Mouse (Mus musculus) spleen, adult 2 months (tissue): ENCODE measurements around the gene 4921501E09Rik. TPM values are rescaled to one million over a fixed set of nuclear protein-coding genes. Genes with fewer than 3 reads are reported as not detected.
"Not testable (repeated sequence)": the region's sequence is repeated elsewhere in the genome, so short reads cannot be mapped to it uniquely, and the experiment has no call there.

ENCODE experiments used
- DNase-seq, 2 experiments: peaks; one replicate each; pipeline versions ENCODE4 v3.0.0 to v3.0.0-alpha.2; 2012 to 2021; ENCODE audit warnings: low spot score in 2 of 2, low read depth in 1 of 2
- H3K27ac ChIP-seq: fragments of 200-500 bp; 2 replicates; pipeline ENCODE4 v1.5.1; 2012; ENCODE audit warnings: low read length, inconsistent platforms; ENCODE audit not compliant: insufficient read depth
- H3K27me3 ChIP-seq: fragments of 200-500 bp; 2 replicates; pipeline ENCODE4 v1.6.1; 2012; ENCODE audit warnings: mild to moderate bottlenecking, moderate library complexity, low read length, inconsistent platforms; ENCODE audit not compliant: control insufficient read depth, insufficient read depth
- H3K36me3 ChIP-seq: fragments of 200-500 bp; 2 replicates; pipeline ENCODE4 v1.6.1; 2012; ENCODE audit warnings: mild to moderate bottlenecking, low read length, inconsistent platforms; ENCODE audit not compliant: control insufficient read depth, insufficient read depth
- H3K4me1 ChIP-seq: fragments of 200-500 bp; 2 replicates; pipeline ENCODE4 v1.6.1; 2011; ENCODE audit warnings: inconsistent platforms; ENCODE audit not compliant: control insufficient read depth, insufficient read depth, insufficient read length
- H3K4me3 ChIP-seq: fragments of 200-500 bp; 2 replicates; pipeline ENCODE4 v1.5.1; 2011; ENCODE audit warnings: mild to moderate bottlenecking, inconsistent platforms; ENCODE audit not compliant: insufficient read depth, insufficient read length; ENCODE audit errors: extremely low read depth
- CTCF ChIP-seq: fragments of 200-500 bp; IDR thresholded peaks from 2 replicates; pipeline ENCODE4 v1.5.1; 2011; ENCODE audit warnings: mild to moderate bottlenecking, inconsistent platforms; ENCODE audit not compliant: insufficient read depth, insufficient read length, insufficient replicate concordance; ENCODE audit errors: extremely low read depth
- POLR2A ChIP-seq: fragments of 200-500 bp; IDR thresholded peaks from 2 replicates; pipeline ENCODE4 v1.6.1; 2011; ENCODE audit warnings: low read depth, low read length, inconsistent platforms
- WGBS: fragments of 180-500 bp; shearing (Covaris S2); methylation state at CpG from one replicate; pipeline ENCODE4 v1.1.7; 2018; 5-methylcytosine and 5-hydroxymethylcytosine counted together
- polyA plus RNA-seq: library from polyadenylated mRNA; depleted of rRNA; stranded (reverse); fragments of >200 nt; gene quantifications from 2 replicates; pipeline ENCODE4 v1.2.3, GENCODE M21; 2012; rRNA removed

4921501E09Rik gene
- polyA plus RNA-seq, 1 experiment = not detected

DNA sequence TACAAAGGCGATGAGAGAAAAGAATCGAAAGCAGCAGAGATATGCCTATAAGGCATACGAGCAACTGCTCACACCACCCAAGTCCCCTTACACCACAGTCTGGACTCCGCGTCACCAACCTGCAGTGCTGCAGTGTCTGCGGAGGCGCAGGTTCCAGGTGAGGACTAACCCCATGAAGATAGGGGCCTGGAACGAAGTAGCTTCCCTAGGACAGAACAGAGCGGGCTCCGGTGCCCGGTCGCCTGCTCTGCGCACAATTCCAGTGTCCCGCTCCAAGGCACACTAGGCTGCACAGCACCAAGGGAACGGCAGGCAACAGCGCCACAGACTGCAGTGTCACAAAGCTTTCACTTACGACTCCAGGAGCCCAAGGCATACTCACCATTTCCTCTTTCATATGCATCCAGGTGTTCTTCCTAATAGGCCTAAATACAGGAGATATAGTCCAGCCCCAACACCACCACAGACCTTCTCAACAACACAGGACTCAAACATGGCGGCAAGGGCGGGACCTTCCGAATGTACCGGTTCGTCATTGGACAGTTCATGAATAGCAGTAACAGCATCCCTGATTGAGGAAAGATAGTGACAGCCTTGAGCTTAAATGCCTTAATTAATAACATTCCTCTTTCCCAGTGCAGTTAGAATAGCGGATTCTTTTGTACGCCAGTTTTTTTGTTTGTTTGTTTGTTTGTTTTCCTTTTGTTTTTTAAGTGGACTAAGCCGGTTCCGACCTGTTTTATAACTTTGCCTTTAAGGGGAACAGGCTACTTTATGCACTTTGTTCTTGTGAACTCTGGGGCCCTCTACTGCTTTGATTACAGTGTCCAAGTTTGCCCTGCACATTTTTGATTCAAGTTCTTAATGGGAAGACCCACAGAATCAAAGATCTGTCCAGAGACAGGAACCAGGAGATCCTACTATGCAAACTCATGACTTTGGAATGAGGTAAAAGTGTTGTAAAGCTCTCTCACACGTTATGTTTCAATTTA, 34.7 kb downstream of the 4921501E09Rik start, which contains the start of gene Zfp763:
Gene Zfp763 (minus strand): TSS at position 503 of the 992 bp plus-strand sequence.
- no peak within 1 kb of the TSS for H3K27ac ChIP-seq

DNA sequence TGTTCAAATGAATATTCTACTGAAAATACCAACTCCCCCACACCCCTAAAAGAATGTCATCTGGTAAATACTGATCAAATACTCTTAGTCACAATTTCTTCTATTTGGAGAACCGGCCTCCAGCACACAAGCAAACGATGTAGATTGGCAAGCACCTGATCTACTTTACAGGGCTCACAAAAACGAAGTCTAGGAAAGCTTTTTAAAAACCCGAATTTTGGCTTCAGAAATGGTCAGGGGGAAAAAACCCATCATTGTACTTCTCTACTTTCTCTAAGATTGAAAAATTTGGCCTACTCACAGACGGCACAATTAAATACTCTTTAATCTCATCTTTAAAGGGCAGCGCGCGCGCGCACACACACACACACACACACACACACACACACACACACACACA, 35.5 kb downstream of the 4921501E09Rik start:
- H3K27ac ChIP-seq = no peak overlapping the region
- DNase-seq = no peak
- H3K36me3 ChIP-seq = no peaks in the 10 kb centered on the region
- no peak for TF ChIP-seq POLR2A
- TF ChIP-seq CTCF = no peak
- 5% methylated on average over 10 of the region's 10 CpGs for WGBS
- no peaks in the 10 kb centered on the region for H3K4me1 ChIP-seq
- peak overlapping the region; percentile 66 for H3K4me3 ChIP-seq
- no peaks in the 10 kb centered on the region for H3K27me3 ChIP-seq

More for the DNA sequence above, 34.7 kb downstream of the 4921501E09Rik start, which contains the start of gene Zfp763:
- no peak for TF ChIP-seq CTCF
- no peak for TF ChIP-seq POLR2A
- WGBS = 4% methylated on average over 27 of the region's 27 CpGs
- Histone ChIP-seq H3K36me3 (no peaks in the 10 kb centered on the region), H3K27me3 (no peaks in the 10 kb centered on the region), H3K4me1 (no peaks in the 10 kb centered on the region), H3K4me3 (peak within 1 kb of the TSS; percentile 66)
- DNase-seq = peak; percentile 50 to 67

GRCm38 (mm10) chr17:33020434-33020833, 47.4 kb downstream of the 4921501E09Rik start:
- H3K4me1 ChIP-seq, H3K27me3 ChIP-seq, H3K27ac ChIP-seq, DNase-seq, H3K4me3 ChIP-seq: not testable (repeated sequence)
- peaks cover 22% of the 10 kb centered on the region for H3K36me3 ChIP-seq

Other genes with a start within 250 kb of the 4921501E09Rik start
- gene Zfp799, start 237.8 kb downstream of the 4921501E09Rik start, polyA plus RNA-seq = 1.2 and 3.4 TPM in 2 replicates
- 0.53 and 0.62 TPM in 2 replicates for gene Zfp870, start 176.4 kb downstream of the 4921501E09Rik start, polyA plus RNA-seq
- 0.26 and 0.32 TPM in 2 replicates for gene Cyp4f14, start 150.7 kb downstream of the 4921501E09Rik start, polyA plus RNA-seq
- 35.7 and 42.7 TPM in 2 replicates for gene Cyp4f13, start 120.7 kb downstream of the 4921501E09Rik start, polyA plus RNA-seq
- gene Zfp472, start 102.2 kb downstream of the 4921501E09Rik start, polyA plus RNA-seq = 0.54 and 0.81 TPM in 2 replicates
- 2.9 TPM in 2 replicates for gene Zfp952, start 74.9 kb downstream of the 4921501E09Rik start, polyA plus RNA-seq
- 0.26 and 0.34 TPM in 2 replicates for gene Zfp763, start 34.7 kb downstream of the 4921501E09Rik start, polyA plus RNA-seq
- gene Zfp563, start 21.3 kb upstream of the 4921501E09Rik start, polyA plus RNA-seq = 0.48 and 0.69 TPM in 2 replicates
- gene Morc2b, start 71.6 kb upstream of the 4921501E09Rik start, polyA plus RNA-seq = not detected in 2 replicates
- gene Olfr55, start 100.4 kb upstream of the 4921501E09Rik start, polyA plus RNA-seq = not detected in 2 replicates
- gene Olfr239, start 123.2 kb upstream of the 4921501E09Rik start, polyA plus RNA-seq = not detected in 2 replicates
- not detected in 2 replicates for gene Olfr1564, start 153.6 kb upstream of the 4921501E09Rik start, polyA plus RNA-seq
- gene Zfp955a, start 187.1 kb upstream of the 4921501E09Rik start, polyA plus RNA-seq = 0.38 and 0.44 TPM in 2 replicates
- gene Olfr63, start 196.6 kb upstream of the 4921501E09Rik start, polyA plus RNA-seq = not detected in 2 replicates
- gene Zfp955b, start 221.5 kb upstream of the 4921501E09Rik start, polyA plus RNA-seq = 0.86 and 0.92 TPM in 2 replicates